Mouse (Mus musculus) embryonic fibroblast, embryonic 13.5 days (primary cell): ENCODE results near the gene Gm20388.

Experiments
- CTCF ChIP-seq: IDR thresholded peaks from 2 replicates; pipeline ENCODE4 v1.5.1; 2011; ENCODE audit warnings: mild to moderate bottlenecking, control low read depth, low read length, moderate library complexity, borderline replicate concordance; ENCODE audit not compliant: insufficient read depth
- POLR2A ChIP-seq: IDR thresholded peaks from 2 replicates; pipeline ENCODE4 v1.6.1; 2011; ENCODE audit warnings: low read depth, mild to moderate bottlenecking, control low read depth, low read length, moderate library complexity

DNA sequence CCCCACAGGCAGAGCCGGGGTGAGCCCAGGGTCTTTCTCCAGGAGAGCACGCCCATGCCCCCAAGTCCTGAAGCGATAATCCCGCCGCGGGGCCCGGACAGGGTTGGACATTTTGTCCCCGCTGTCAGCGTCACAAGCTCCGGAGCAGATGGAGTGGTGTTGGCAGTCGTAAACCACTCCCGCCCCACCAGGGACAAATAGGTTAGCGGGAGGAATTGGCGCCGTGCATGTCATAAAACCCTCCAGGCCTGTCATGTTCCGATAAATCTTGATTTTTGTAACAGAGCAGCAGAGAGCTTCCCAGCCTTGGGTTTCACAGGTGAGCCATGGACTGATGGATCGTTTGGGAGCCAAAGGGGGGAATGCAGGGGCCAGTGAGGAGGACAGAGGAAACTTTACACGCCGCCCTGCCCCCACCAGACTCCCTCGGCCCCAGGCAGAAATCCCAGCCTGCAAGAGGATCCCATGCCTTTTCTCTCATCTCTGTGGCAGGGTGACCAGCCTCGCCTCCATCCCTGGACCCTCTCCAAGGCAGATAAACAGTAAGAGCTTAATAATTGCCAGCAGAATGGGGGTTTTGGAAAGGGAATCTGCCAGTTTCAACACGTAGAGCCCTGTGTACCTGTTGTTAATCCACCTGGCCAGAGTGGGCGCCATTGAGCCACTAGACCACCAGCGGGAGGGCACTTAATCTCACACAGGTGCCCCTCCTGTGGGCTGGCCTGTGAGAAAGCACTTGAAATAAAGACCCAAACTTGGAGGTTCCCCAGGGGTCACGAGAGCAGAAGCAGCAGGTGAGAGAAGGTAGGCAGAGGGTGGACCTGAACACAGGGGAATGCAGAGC, 1400.6 kb downstream of the Gm20388 start:
- no peak for TF ChIP-seq POLR2A
- no peak for TF ChIP-seq CTCF
